Mouse (Mus musculus) brain, adult 2 months (tissue): Measurements from ENCODE around the gene Trim26.
"Not testable (repeated sequence)": the region's sequence is repeated elsewhere in the genome, so short reads cannot be mapped to it uniquely, and the experiment has no call there.

ENCODE experiments used
- DNase-seq: peaks from one replicate; pipeline ENCODE4 v3.0.0; 2011; ENCODE audit warnings: low read depth, low spot score

Gene Trim26

DNA sequence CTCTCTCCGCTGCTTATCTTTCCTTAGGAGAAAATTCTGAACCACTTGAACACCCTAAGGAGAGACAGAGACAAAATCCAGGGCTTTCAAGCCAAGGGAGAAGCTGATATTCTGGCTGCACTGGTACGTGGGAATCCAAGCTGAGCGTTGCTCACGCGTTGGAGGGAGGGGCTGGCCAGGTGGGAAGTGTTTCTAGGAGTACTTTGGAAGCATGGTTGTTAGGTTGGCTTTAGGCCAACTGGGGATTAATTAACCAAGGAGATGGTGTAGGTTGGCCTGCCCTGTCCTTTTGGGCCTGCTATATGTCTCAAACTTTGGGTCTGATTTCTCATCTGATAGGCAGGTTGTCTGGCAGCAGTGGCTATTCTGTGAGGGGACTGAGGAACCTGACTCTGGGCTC, 14.3 kb downstream of the Trim26 start:
- no peak for DNase-seq

- no peak for DNase-seq
Measured at GRCm38 (mm10) chr17:36851627-36852026, 14.7 kb downstream of the Trim26 start.

DNA sequence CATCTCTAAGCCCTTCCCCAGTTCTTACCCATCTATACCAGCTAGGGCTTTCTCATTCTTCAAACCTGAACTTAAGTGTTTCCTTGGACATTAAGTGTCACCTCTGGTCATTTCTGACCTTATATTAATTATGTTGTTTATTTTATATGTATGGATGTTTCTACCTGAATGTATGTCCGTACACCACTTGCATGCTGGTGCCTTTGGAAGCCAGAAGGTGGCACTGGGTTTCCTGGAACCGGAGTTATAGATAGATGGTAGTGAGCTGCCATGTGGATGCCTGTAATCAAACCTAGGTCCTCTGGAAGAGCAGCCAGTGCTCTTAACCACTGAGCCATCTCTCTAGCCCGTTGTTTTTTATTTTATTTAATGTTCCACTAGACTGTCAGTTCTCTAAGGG, 18.6 kb downstream of the Trim26 start:
- no peak for DNase-seq

GRCm38 (mm10) chr17:36856236-36856635, 19.3 kb downstream of the Trim26 start:
- DNase-seq = no peak

- no peak for DNase-seq
Measured at GRCm38 (mm10) chr17:36858181-36858580, 21.2 kb downstream of the Trim26 start.

DNA sequence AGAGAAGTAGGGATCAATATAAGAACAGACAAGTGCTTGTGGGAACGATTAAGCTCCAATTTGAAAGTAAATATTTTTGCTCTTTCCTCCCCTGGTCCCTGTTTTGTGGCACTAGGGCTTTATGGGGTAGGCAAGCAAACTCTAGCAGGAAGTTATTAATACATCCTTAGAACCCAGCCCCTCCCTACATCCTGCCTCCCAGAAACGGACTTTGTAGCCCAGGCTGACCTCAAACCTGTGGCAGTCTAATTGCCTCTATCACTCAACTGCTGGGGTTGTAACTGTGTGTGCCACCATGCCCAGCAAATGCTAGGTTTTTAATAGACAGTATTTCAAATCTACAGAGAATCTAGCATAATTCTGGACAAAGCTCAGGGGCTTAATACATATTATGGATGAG, 24.7 kb downstream of the Trim26 start:
- no peak for DNase-seq

- DNase-seq = peak; percentile 22
Measured at GRCm38 (mm10) chr17:36866719-36867527, 30.0 kb downstream of the Trim26 start, which contains the start of gene Trim15. Gene Trim15, minus strand, starts transcription at chr17:36867210.

- no peak for DNase-seq
Measured at GRCm38 (mm10) chr17:36868836-36869235, 31.9 kb downstream of the Trim26 start.

DNA sequence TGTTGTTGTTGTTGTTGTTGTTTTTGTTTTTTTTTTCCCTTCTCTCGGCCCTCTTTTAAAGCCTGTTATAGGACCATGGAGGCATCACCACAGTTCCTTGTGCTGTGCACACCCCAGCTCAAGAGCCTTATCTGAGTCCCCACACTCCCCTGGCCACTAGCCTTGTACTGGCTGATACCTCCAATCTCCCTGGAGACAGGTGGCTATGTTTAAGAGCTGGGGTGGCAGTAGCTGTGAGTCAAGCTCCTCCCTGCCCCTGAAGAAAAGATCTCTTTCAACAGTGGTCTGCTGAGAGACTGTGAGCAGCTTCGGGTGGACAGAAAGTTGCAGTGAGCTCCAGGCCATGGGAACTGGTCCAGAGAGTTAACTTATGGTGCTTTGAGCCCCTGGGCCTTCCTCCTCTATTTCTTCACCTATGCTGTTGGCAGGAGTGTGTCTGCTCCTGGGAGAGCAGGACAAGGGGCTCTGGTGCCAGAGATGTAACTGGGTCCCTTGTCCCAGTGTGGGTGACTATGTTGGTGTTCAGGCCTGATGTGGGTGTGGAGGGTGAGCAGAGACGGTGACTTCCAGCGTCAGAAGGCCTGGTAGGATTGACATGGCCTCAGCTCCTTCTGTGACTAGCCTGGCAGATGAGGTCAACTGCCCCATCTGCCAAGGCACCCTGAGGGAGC, 32.5 kb downstream of the Trim26 start, which contains the start of gene Trim10:
Gene Trim10, plus strand, starts transcription at position 291 of the 671 bp plus-strand sequence.
- no peak for DNase-seq

GRCm38 (mm10) chr17:36869955-36870810, 33.2 kb downstream of the Trim26 start:
- no peak for DNase-seq

DNA sequence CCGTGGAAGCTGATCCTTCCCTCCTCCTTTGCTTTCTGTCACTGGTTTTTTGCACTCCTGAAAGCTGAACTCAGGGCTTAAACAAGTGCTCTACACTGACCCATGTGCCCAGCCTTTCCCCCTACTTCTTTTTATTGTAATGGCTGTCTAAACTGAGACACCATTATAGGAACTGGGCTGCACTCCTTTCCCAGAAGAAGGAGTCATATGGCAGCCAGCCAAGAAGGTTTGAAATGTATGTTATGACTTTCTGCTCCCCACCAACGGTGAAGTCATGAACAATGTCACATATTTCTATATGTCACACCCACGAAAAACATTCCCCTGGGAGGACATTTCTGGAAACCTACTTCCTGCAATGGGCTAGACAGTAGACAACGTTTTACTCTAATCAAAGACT, 37.7 kb downstream of the Trim26 start:
- DNase-seq = no peak

GRCm38 (mm10) chr17:36883350-36883749, 46.4 kb downstream of the Trim26 start:
- peak; percentile 22 for DNase-seq

DNA sequence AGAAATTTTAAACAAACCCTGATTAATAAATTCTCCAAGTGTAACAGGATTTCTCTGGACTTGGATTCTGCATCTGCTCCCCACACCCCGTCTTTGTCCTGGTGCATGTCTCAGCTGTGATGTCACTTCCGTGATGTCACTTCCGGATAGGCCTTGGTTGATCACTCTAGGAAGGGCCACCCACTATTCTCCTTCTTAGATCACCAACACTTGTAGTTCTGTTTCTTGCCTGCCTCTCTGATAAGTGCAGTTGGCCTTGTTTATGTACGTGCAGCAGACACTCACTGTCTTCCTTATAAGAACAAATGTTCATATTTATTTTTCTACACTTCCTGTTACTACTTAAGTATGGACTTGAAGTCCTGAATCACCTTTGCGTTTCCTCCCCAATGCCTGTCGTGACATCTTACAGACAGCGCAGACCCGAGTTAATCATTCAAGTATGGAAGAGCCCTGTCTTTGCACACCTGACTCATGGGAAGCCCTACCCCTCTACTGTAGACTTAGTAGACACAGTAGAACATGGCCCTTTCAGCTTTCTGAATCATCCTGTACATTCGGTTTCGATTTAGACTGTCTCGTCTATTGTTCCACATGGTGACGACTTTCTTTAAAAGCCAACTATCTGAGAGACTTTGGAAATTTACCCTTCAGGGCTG, 48.3 kb downstream of the Trim26 start:
- no peak for DNase-seq

GRCm38 (mm10) chr17:36890073-36890903, 53.4 kb downstream of the Trim26 start, which contains the start of gene Trim40:
Gene Trim40, minus strand, starts transcription at chr17:36890123.
- DNase-seq = no peak

- not testable (repeated sequence) for DNase-seq
Measured at GRCm38 (mm10) chr17:36891496-36891895, 54.6 kb downstream of the Trim26 start.

DNA sequence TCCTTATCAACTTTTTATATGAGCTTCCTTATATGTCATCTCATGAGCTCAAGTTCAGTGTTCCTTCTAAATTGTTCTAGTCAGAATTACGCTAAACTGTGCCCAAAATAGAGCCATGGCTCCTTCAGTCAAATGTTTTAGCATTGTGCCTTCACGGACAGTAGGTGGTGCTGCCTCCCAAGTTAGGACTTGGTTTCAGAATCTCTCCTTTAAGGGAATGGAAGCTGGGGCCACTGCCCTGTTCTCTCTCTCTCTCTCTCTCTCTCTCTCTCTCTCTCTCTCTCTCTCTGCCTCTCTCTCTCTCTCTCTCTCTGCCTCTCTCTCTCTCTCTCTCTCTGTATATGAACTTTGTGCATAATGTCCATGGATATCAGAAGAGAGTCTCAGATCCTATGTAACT, 55.4 kb downstream of the Trim26 start:
- DNase-seq = peak; percentile 82

- no peak for DNase-seq
Measured at GRCm38 (mm10) chr17:36893387-36893786, 56.5 kb downstream of the Trim26 start.

GRCm38 (mm10) chr17:36896583-36896982, 59.6 kb downstream of the Trim26 start:
- DNase-seq = peak; percentile 58

GRCm38 (mm10) chr17:36897065-36897464, 60.1 kb downstream of the Trim26 start:
- no peak for DNase-seq

- DNase-seq = no peak
Measured at GRCm38 (mm10) chr17:36897552-36898205, 60.7 kb downstream of the Trim26 start, which contains the start of gene Trim31. Gene Trim31, plus strand, starts transcription at chr17:36898118.
